Mouse (Mus musculus): ENCODE data around the gene Nexn. TPM values are rescaled to one million over a fixed set of nuclear protein-coding genes. Genes with fewer than 3 reads are reported as not detected.

Gene Nexn
- total and polyA plus RNA-seq, 2 experiments = 0.28 TPM; not detected in 1

- TF ChIP-seq POLR2A (IDR thresholded peaks at IDR 0.05; ENCODE audit: extremely low read depth, insufficient read depth, low read length) (no peak), CTCF (IDR thresholded peaks at IDR 0.05; ENCODE audit: low read depth, low read length) (no peak)
- DNase-seq (ENCODE audit: extremely low read depth, low read depth, low spot score) = no peak
- Histone ChIP-seq H3K27me3 (ENCODE audit: control insufficient read depth, insufficient read depth, low read length) (no peaks in the 10 kb centered on the region), H3K36me3 (ENCODE audit: control insufficient read depth, insufficient read depth, low read length) (no peaks in the 10 kb centered on the region), H3K4me1 (ENCODE audit: control insufficient read depth, insufficient read depth, low read length) (no peaks in the 10 kb centered on the region), H3K79me2 (ENCODE audit: control insufficient read depth, insufficient read depth, low read length) (no peaks in the 10 kb centered on the region), H3K27ac (replicated peaks; ENCODE audit: insufficient read depth, low read depth, low read length) (no peak overlapping the region), H3K9ac (ENCODE audit: low read depth, low read length) (no peak overlapping the region), H3K4me3 (ENCODE audit: insufficient read depth, low read depth, low read length) (no peak overlapping the region)
- 91% methylated on average over 9 of the region's 9 CpGs for WGBS
These were observed 21.7 kb upstream of the Nexn start for GRCm38 (mm10) chr3:152287810-152288209.

DNA sequence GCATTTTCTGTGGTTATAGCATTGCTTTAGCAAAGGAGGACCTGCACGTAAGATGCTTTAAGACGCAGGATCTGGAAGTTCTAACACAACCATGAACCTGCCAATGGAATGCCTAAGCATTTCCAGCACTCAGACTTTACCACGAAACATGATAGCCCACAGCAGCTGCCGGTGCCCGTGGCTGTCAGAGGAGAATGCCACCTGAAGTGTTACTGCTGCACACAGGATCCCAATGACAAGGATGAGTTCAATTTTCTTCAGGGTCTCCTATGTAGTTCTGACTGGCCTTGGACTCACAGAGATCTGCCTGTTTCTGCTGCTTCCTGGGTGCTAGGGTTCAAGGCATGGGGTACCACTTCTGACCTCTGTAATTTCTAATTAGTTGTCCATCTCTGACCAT is 18.6 kb upstream of the Nexn start:
- no peaks in the 10 kb centered on the region for H3K36me3 ChIP-seq (ENCODE audit: control insufficient read depth, insufficient read depth, low read length)
- no peaks in the 10 kb centered on the region for H3K4me1 ChIP-seq (ENCODE audit: control insufficient read depth, insufficient read depth, low read length)
- TF ChIP-seq POLR2A (IDR thresholded peaks at IDR 0.05; ENCODE audit: extremely low read depth, insufficient read depth, low read length) = no peak
- no peak for TF ChIP-seq CTCF (IDR thresholded peaks at IDR 0.05; ENCODE audit: low read depth, low read length)
- WGBS = 95% methylated on average over 5 of the region's 5 CpGs
- H3K4me3 ChIP-seq (ENCODE audit: insufficient read depth, low read depth, low read length) = no peak overlapping the region
- no peak for DNase-seq (ENCODE audit: extremely low read depth, low read depth, low spot score)
- no peak overlapping the region for H3K27ac ChIP-seq (replicated peaks; ENCODE audit: insufficient read depth, low read depth, low read length)
- no peak overlapping the region for H3K9ac ChIP-seq (ENCODE audit: low read depth, low read length)
- no peaks in the 10 kb centered on the region for H3K79me2 ChIP-seq (ENCODE audit: control insufficient read depth, insufficient read depth, low read length)
- no peaks in the 10 kb centered on the region for H3K27me3 ChIP-seq (ENCODE audit: control insufficient read depth, insufficient read depth, low read length)

DNA sequence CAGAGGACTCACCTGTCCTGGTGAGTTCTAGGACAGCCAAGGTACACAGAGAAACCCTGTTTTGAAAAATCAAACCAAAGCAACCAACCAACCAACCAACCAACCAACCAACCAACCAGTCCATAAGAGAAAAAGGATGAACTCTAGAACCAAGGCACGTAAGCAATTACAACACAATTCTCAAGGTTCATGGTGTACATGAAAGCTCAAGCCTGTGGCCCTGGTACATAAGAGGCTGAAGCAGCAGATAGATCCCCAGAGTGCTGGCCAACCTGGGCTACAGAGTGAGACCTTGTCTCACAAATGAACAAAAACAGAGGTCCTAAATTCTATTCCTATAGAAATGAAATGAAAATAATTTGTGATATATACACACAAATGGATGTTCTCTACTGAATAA is 18.2 kb upstream of the Nexn start:
- Histone ChIP-seq H3K4me1 (ENCODE audit: control insufficient read depth, insufficient read depth, low read length) (no peaks in the 10 kb centered on the region), H3K4me3 (ENCODE audit: insufficient read depth, low read depth, low read length) (no peak overlapping the region), H3K36me3 (ENCODE audit: control insufficient read depth, insufficient read depth, low read length) (no peaks in the 10 kb centered on the region), H3K79me2 (ENCODE audit: control insufficient read depth, insufficient read depth, low read length) (no peaks in the 10 kb centered on the region), H3K9ac (ENCODE audit: low read depth, low read length) (no peak overlapping the region), H3K27me3 (ENCODE audit: control insufficient read depth, insufficient read depth, low read length) (no peaks in the 10 kb centered on the region), H3K27ac (replicated peaks; ENCODE audit: insufficient read depth, low read depth, low read length) (no peak overlapping the region)
- DNase-seq (ENCODE audit: extremely low read depth, low read depth, low spot score) = no peak
- TF ChIP-seq CTCF (IDR thresholded peaks at IDR 0.05; ENCODE audit: low read depth, low read length) (no peak), POLR2A (IDR thresholded peaks at IDR 0.05; ENCODE audit: extremely low read depth, insufficient read depth, low read length) (no peak)
- WGBS = 97% methylated on average over 1 of the region's 1 CpGs

- DNase-seq (ENCODE audit: extremely low read depth, low read depth, low spot score) = no peak
- TF ChIP-seq POLR2A (IDR thresholded peaks at IDR 0.05; ENCODE audit: extremely low read depth, insufficient read depth, low read length) = no peak
- TF ChIP-seq CTCF (IDR thresholded peaks at IDR 0.05; ENCODE audit: low read depth, low read length) = no peak
- H3K79me2 ChIP-seq (ENCODE audit: control insufficient read depth, insufficient read depth, low read length) = no peaks in the 10 kb centered on the region
- H3K4me1 ChIP-seq (ENCODE audit: control insufficient read depth, insufficient read depth, low read length) = no peaks in the 10 kb centered on the region
- H3K36me3 ChIP-seq (ENCODE audit: control insufficient read depth, insufficient read depth, low read length) = no peaks in the 10 kb centered on the region
- no peaks in the 10 kb centered on the region for H3K27me3 ChIP-seq (ENCODE audit: control insufficient read depth, insufficient read depth, low read length)
- H3K9ac ChIP-seq (ENCODE audit: low read depth, low read length) = no peak overlapping the region
- WGBS = 70% methylated on average over 3 of the region's 3 CpGs
- H3K4me3 ChIP-seq (ENCODE audit: insufficient read depth, low read depth, low read length) = no peak overlapping the region
- H3K27ac ChIP-seq (replicated peaks; ENCODE audit: insufficient read depth, low read depth, low read length) = no peak overlapping the region
These were observed 16.0 kb upstream of the Nexn start for GRCm38 (mm10) chr3:152282126-152282525.

GRCm38 (mm10) chr3:152278431-152278830 is 12.3 kb upstream of the Nexn start:
- no peak for DNase-seq (ENCODE audit: extremely low read depth, low read depth, low spot score)
- Histone ChIP-seq H3K79me2 (ENCODE audit: control insufficient read depth, insufficient read depth, low read length) (no peaks in the 10 kb centered on the region), H3K27me3 (ENCODE audit: control insufficient read depth, insufficient read depth, low read length) (no peaks in the 10 kb centered on the region), H3K27ac (replicated peaks; ENCODE audit: insufficient read depth, low read depth, low read length) (no peak overlapping the region), H3K36me3 (ENCODE audit: control insufficient read depth, insufficient read depth, low read length) (no peaks in the 10 kb centered on the region), H3K9ac (ENCODE audit: low read depth, low read length) (no peak overlapping the region), H3K4me1 (ENCODE audit: control insufficient read depth, insufficient read depth, low read length) (no peaks in the 10 kb centered on the region), H3K4me3 (ENCODE audit: insufficient read depth, low read depth, low read length) (no peak overlapping the region)
- WGBS = 81% methylated on average over 2 of the region's 2 CpGs
- TF ChIP-seq POLR2A (IDR thresholded peaks at IDR 0.05; ENCODE audit: extremely low read depth, insufficient read depth, low read length) (no peak), CTCF (IDR thresholded peaks at IDR 0.05; ENCODE audit: low read depth, low read length) (no peak)

DNA sequence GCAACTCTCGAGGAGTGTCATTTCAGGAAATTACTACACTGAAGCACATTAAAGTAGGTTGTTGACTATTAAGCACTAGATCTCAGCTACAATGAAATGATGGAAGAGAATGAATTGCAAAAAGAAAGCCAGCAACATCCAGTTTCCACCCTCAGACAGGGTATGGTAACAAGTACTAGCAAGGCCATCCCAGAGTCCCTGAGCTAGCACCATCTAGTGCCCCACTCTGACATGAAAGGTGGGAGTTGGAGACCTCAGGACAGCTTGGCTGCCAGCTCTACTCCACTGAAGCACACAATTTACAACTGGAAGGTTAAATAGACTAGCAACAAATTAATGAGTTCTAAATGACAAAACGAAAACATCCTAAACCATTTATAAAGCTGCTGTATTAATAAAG is 11.8 kb upstream of the Nexn start:
- TF ChIP-seq CTCF (IDR thresholded peaks at IDR 0.05; ENCODE audit: low read depth, low read length) = no peak
- TF ChIP-seq POLR2A (IDR thresholded peaks at IDR 0.05; ENCODE audit: extremely low read depth, insufficient read depth, low read length) = no peak
- Histone ChIP-seq H3K27me3 (ENCODE audit: control insufficient read depth, insufficient read depth, low read length) (no peaks in the 10 kb centered on the region), H3K36me3 (ENCODE audit: control insufficient read depth, insufficient read depth, low read length) (no peaks in the 10 kb centered on the region), H3K4me3 (ENCODE audit: insufficient read depth, low read depth, low read length) (no peak overlapping the region), H3K4me1 (ENCODE audit: control insufficient read depth, insufficient read depth, low read length) (no peaks in the 10 kb centered on the region), H3K27ac (replicated peaks; ENCODE audit: insufficient read depth, low read depth, low read length) (no peak overlapping the region), H3K79me2 (ENCODE audit: control insufficient read depth, insufficient read depth, low read length) (no peaks in the 10 kb centered on the region), H3K9ac (ENCODE audit: low read depth, low read length) (no peak overlapping the region)
- WGBS = 92% methylated on average over 2 of the region's 2 CpGs
- no peak for DNase-seq (ENCODE audit: extremely low read depth, low read depth, low spot score)
